Mouse (Mus musculus) lung, embryonic 14.5 days (tissue): Measurements from ENCODE around the gene Ust. TPM values are rescaled to one million over a fixed set of nuclear protein-coding genes. Genes with fewer than 3 reads are reported as not detected.

Experiments used
- ATAC-seq: fragments of 200-750 bp; cut with Nextera tagmentation; 2 replicates; pipeline ENCODE4 v1.8.0; 2017; ENCODE audit warnings: mild to moderate bottlenecking, moderate TSS enrichment, moderate library complexity; ENCODE audit not compliant: insufficient read depth
- DNase-seq: peaks from one replicate; pipeline ENCODE4 v3.0.0-alpha.2; 2015
- H3K27ac ChIP-seq: fragments of 300-500 bp; sonication (generic); 2 replicates; pipeline ENCODE4 v1.5.1; 2014; ENCODE audit warnings: low read depth, mild to moderate bottlenecking, moderate library complexity
- H3K27me3 ChIP-seq: fragments of 300-500 bp; sonication (generic); 2 replicates; pipeline ENCODE4 v1.6.1; 2014; ENCODE audit warnings: low read length, control low read depth; ENCODE audit not compliant: insufficient read depth
- H3K36me3 ChIP-seq: fragments of 300-500 bp; sonication (generic); 2 replicates; pipeline ENCODE4 v1.6.1; 2014; ENCODE audit warnings: control low read depth; ENCODE audit not compliant: insufficient read depth
- H3K4me1 ChIP-seq: fragments of 300-500 bp; sonication (generic); 2 replicates; pipeline ENCODE4 v1.6.1; 2014; ENCODE audit warnings: antibody characterized with exemption, control low read depth; ENCODE audit not compliant: insufficient read depth
- H3K4me2 ChIP-seq: fragments of 300-500 bp; sonication (generic); 2 replicates; pipeline ENCODE4 v1.6.1; 2014; ENCODE audit warnings: mild to moderate bottlenecking
- H3K4me3 ChIP-seq: fragments of 300-500 bp; sonication (generic); 2 replicates; pipeline ENCODE4 v1.5.1; 2014; ENCODE audit warnings: low read depth, low read length
- H3K9ac ChIP-seq: fragments of 300-500 bp; sonication (generic); 2 replicates; pipeline ENCODE4 v1.6.1; 2014
- H3K9me3 ChIP-seq: fragments of 300-500 bp; sonication (generic); 2 replicates; pipeline ENCODE4 v1.6.1; 2016; ENCODE audit warnings: low read depth, low read length, control low read depth
- CTCF ChIP-seq: IDR thresholded peaks from 2 replicates; pipeline ENCODE4 v1.5.1; 2016; ENCODE audit warnings: antibody characterized with exemption, low read depth
- WGBS: fragments of 180-500 bp; shearing (Covaris S2); extraction: QIAGEN DNeasy Blood & Tissue Kit; methylation state at CpG from one replicate; pipeline ENCODE4 v1.1.7; 2014; 5-methylcytosine and 5-hydroxymethylcytosine counted together
- polyA plus RNA-seq: library from polyadenylated mRNA; unstranded; fragments of >200 nt; fragmentation: Nextera tagmentation; extraction: Ambion mirVana; gene quantifications from 2 replicates; pipeline ENCODE4 v1.2.1, GENCODE M21; 2014

The Ust gene
- polyA plus RNA-seq, 1 experiment from 2014 or later = 7.6 TPM

DNA sequence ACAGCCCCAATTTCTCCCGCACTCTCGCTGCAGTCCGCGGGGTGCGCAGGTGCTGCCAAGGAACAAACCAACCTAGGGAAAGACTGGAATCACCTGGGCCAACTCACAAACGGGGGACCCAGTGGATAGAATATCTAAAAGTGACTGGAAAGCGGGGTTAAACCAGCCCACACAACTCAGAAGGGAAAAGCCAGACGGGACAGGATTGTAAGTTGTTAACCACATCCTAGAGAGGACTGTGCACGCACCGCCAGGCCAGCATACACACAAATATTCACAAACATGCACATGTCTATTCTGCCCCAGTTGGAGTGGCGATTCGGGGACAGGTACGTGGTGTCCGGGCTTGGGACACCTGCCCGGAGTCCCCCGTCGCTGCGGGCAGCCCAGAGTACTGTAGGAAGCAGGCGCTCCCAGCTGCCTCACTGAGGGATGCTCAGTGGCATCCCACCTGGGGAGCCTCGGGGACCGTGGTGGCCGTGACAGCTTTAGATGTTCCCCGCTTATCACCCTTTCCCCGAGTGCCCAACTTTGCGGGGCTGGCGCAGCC, 959 bp downstream of the Ust start:
- no peaks in the 10 kb centered on the region for H3K9me3 ChIP-seq
- ATAC-seq = peak; percentile 3; the same call in 1 of the 2 replicates
- no peak for DNase-seq
- no peaks in the 10 kb centered on the region for H3K36me3 ChIP-seq
- H3K4me3 ChIP-seq = peak overlapping the region; percentile 74
- peak overlapping the region; percentile 90; the same call in 1 of the 2 replicates for H3K27ac ChIP-seq
- TF ChIP-seq CTCF = no peak
- H3K4me1 ChIP-seq = no peaks in the 10 kb centered on the region
- WGBS = 1% methylated on average over 26 of the region's 26 CpGs
- peaks cover 8% of the 10 kb centered on the region; the same call in 1 of the 2 replicates for H3K27me3 ChIP-seq
- H3K4me2 ChIP-seq = peak overlapping the region; percentile 95
- H3K9ac ChIP-seq = peak overlapping the region; percentile 73

DNA sequence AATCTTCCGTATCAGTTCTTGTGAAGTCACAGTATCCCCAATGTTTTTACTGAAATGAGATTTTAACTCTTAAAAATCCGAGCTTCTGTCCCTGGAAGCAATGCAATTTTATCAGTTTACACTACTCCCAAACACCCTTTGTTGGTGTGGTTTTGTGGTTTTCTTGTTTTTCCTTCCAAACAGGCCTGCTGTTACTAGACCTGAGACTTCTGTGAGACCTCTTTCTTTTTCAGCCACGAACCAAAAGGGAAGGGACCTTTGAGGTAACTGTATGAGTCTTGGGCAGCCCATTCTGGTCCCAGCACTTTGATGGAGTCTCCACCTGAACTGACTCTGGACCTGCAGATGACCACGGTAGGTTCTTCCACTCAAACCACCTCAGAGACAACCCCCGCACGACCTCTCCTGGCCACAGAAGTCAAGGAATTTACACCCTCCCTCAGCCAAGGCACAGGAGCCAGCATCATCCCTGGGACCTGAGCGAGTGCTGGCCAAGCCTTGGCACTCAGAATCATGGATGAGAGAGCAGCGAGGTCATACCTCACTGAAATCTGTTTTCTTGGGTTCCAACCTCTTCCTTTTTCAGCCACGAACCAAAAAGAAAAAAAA, 1.6 kb downstream of the Ust start:
- DNase-seq (no peak), ATAC-seq (no peak)
- H3K4me3 ChIP-seq = peak overlapping the region; percentile 74
- no peaks in the 10 kb centered on the region for H3K4me1 ChIP-seq
- H3K27me3 ChIP-seq = peaks cover 8% of the 10 kb centered on the region; the same call in 1 of the 2 replicates
- 17% methylated on average over 9 of the region's 9 CpGs for WGBS
- H3K36me3 ChIP-seq = no peaks in the 10 kb centered on the region
- H3K9ac ChIP-seq = peak overlapping the region; percentile 73
- H3K27ac ChIP-seq = no peak overlapping the region
- no peaks in the 10 kb centered on the region for H3K9me3 ChIP-seq
- peak overlapping the region; percentile 95 for H3K4me2 ChIP-seq
- TF ChIP-seq CTCF = no peak; the same call in 1 of the 2 replicates

DNA sequence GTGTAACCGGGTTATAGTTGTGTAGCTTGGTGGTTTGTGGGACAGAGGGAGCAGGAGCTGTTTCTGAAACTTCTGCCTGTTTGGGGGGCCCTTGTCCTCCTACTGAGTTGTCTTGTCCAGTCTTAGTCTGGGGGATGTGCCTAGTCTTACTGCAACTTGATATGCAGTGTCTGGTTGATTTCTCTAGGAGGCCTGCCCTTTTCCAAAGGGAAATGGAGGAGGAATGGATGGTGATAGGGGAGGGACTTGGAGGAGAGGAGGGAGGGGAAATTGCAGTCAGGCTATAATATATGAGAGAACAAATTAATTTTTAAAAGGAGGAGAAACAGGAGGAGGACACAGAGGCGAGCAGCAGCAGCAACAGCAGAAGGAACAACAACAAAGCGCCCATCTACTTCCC, 4.9 kb downstream of the Ust start:
- DNase-seq = no peak
- no peaks in the 10 kb centered on the region for H3K9me3 ChIP-seq
- H3K36me3 ChIP-seq = no peaks in the 10 kb centered on the region
- no peaks in the 10 kb centered on the region for H3K4me1 ChIP-seq
- ATAC-seq = no peak
- H3K9ac ChIP-seq = no peak overlapping the region
- H3K27me3 ChIP-seq = peaks cover 8% of the 10 kb centered on the region; the same call in 1 of the 2 replicates
- no peak overlapping the region for H3K4me2 ChIP-seq
- TF ChIP-seq CTCF = no peak
- H3K27ac ChIP-seq = no peak overlapping the region
- no peak overlapping the region for H3K4me3 ChIP-seq
- WGBS = 86% methylated on average over 3 of the region's 3 CpGs

DNA sequence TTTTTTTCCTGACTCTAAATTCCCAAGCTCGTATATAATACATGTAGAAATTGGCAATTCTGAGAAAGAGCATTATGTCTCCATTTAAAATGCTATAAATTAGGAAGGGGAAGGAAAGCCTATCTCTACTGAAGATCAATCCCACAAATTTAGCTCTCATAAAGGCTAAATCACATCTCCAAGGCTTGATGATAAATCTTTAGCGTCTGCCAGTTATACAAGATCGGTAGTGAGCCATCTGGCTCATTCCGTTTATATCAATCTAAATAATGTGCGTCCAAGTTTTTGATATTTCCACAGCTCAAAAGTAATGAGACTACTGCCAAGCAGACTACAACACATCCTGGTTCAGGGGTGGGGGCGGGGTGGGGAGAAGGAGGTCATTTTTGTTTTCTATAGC, 6.4 kb downstream of the Ust start:
- WGBS = 63% methylated on average over 6 of the region's 6 CpGs
- Histone ChIP-seq H3K27ac (no peak overlapping the region), H3K9me3 (no peaks in the 10 kb centered on the region), H3K4me2 (no peak overlapping the region), H3K9ac (no peak overlapping the region), H3K4me1 (no peaks in the 10 kb centered on the region), H3K36me3 (no peaks in the 10 kb centered on the region), H3K4me3 (no peak overlapping the region), H3K27me3 (peaks cover 4% of the 10 kb centered on the region; the same call in 1 of the 2 replicates)
- no peak for DNase-seq
- no peak for ATAC-seq
- TF ChIP-seq CTCF = no peak

DNA sequence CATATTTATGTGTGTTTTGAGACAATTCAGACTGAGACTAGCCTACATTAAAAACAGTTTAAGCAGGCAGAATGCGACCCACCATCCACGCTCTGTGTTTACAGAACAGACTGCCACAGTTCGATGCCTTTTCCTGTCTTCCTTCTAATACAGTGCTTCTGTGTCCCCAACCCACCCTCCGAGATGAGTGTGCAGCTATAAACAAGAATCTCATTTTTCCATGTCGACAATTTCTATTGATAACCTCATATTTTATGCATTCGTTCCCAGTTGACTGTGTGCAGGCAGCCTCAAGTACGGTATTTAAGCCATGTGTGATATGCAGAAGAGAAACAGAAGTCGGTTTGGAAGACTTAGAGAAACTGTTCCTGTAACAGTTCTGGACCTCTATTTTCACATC, 6.9 kb downstream of the Ust start:
- Histone ChIP-seq H3K4me3 (no peak overlapping the region), H3K36me3 (no peaks in the 10 kb centered on the region), H3K9ac (no peak overlapping the region), H3K27me3 (no peaks in the 10 kb centered on the region), H3K27ac (no peak overlapping the region), H3K4me1 (no peaks in the 10 kb centered on the region), H3K9me3 (no peaks in the 10 kb centered on the region), H3K4me2 (no peak overlapping the region)
- DNase-seq (no peak), ATAC-seq (no peak)
- WGBS = 37% methylated on average over 8 of the region's 8 CpGs
- TF ChIP-seq CTCF = no peak

DNA sequence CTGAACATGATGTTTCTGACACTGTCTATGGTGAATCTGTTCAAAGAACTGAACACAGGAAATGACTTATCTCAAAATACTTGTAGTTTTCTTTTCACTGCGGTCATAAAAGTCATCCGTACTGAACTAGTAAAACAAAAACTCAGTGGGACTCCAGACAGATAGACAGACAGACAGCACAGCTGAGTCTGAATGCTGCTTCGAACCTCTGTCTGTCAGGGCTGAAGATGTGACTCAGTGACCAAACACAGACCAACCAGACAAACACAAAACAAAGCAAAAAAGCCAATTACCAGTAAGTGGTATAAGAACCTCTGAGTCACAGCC, 12.4 kb downstream of the Ust start:
- Histone ChIP-seq H3K4me1 (peaks cover 7% of the 10 kb centered on the region; the same call in 1 of the 2 replicates), H3K4me2 (no peak overlapping the region), H3K9me3 (no peaks in the 10 kb centered on the region), H3K27ac (no peak overlapping the region), H3K4me3 (no peak overlapping the region), H3K9ac (no peak overlapping the region), H3K36me3 (peaks cover 3% of the 10 kb centered on the region; the same call in 1 of the 2 replicates), H3K27me3 (no peaks in the 10 kb centered on the region)
- TF ChIP-seq CTCF = no peak
- ATAC-seq (no peak), DNase-seq (no peak)
- WGBS = 41% methylated on average over 3 of the region's 3 CpGs

DNA sequence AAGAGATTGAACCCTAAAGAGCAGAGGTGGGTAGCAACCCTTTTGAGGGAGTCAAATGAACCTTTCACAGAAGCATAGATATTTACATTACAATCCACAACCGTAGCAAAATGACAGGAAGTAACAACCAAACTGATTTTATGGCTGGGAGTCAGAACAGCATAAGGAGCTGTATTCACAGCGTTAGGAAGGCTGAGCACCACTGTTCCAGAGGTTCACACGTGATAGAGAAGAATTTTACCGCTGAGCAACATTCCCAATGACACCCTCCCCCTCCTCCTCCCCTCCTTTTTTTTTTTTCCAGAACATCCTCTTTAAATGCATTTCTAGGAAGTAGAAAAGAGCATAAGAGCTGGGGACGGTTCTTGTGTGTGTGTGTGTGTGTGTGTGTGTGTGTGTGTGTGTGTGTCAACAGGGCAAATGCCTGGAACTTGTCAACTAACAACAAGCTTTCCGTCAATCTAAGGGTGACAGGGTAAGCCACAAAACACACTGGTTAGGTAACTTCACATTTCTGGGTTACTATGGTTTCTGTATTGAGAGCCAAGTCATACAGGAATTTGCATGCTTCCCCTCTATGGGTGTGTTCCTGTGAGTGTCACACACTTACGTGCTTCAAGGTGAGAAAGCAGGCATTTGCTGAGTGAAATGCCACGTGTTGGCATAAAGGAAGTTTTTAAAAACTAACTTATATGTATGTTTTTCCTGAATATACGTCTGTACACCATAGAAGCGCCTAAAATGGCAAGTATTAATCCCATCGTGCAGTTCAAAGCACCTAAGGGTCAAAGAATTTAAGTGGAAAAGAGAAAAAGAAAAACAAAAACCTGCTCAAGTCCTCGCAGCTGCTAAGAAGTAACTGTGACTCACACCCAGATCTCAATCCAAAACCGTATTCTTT, 13.0 kb downstream of the Ust start:
- H3K36me3 ChIP-seq = peaks cover 3% of the 10 kb centered on the region; the same call in 1 of the 2 replicates
- H3K27me3 ChIP-seq = no peaks in the 10 kb centered on the region
- DNase-seq (peak; percentile 55), ATAC-seq (peak; percentile 76; the same call in 1 of the 2 replicates)
- peaks cover 7% of the 10 kb centered on the region; the same call in 1 of the 2 replicates for H3K4me1 ChIP-seq
- no peak for TF ChIP-seq CTCF
- H3K9me3 ChIP-seq = no peaks in the 10 kb centered on the region
- WGBS = 26% methylated on average over 13 of the region's 13 CpGs
- H3K27ac ChIP-seq = no peak overlapping the region
- no peak overlapping the region for H3K4me3 ChIP-seq
- H3K9ac ChIP-seq = no peak overlapping the region
- H3K4me2 ChIP-seq = no peak overlapping the region
